Mouse (Mus musculus) cerebellum, postnatal 25 days (tissue): ENCODE data around the gene Mark3.

Source experiments
- DNase-seq, 2 experiments: peaks; one replicate each; pipeline ENCODE4 v3.0.0; 2021; ENCODE audit warnings: mixed read lengths in 2 of 2

Mark3 gene

DNA sequence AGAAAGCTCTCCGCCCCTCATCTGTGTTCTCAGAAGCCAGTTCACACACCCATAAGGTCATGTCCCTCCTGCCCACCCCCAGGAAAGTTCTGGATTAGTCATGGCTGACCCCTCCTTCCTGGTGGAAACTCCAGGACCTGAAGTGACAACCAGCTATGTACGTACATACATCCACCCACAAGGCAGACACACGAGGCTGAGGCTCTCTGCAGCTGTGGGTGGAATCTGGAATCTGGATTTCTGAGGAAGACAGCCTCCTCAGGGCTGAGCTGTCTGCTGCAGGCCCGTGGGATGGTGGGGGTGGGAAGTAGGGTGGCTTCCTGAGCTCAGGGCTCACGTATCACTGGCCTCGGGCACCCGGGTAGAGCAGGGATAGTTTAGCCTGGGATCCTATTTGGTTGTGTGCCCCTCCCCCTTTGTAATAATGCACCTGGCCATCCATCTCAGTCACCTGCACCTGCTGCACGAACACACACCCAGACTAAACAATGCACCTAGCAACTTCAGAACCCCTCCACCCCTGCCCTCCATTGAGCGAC lies 126.7 kb downstream of the Mark3 start:
- no peak for DNase-seq

DNA sequence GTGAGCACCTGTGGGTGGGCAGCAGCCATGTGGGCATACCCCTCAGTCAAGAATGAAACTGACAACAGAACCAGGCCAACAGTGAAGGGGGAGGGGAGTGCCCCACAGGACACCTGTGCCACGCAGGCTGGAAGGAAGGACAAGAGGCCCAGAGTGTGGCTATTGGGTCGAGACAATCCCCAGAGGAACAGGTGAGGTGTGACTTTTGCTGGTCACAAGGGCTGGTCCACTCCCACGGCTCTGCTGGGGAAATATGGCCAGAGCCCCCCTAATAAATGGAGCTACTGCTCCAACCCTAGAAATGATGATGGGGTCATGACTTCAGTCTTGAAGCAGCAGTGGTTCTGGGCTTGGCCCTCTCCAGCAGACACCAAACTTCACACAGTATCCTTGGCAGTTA lies 129.0 kb downstream of the Mark3 start:
- DNase-seq, result no peak

DNA sequence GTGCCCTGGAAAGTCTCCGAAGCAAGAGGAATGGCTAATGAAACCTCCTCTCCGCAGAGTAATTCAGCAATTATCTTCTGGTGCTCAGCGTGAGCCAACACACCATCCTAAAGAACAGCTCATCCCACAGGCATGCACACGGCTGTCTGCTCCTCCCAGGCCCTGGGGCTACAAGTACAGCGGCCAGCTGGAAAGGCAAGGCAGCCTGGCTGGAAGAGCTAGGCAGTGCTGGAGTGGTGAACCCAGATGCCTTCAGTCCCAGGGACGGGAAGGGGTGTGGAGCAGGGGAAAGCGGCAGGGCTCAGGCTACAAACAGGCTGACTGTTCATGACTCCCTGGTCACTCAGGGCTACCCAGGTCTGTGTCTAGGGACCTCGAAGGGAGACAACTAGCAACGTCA lies 130.3 kb downstream of the Mark3 start:
- peak in 1 of 2 experiments; percentile 12 for DNase-seq

DNA sequence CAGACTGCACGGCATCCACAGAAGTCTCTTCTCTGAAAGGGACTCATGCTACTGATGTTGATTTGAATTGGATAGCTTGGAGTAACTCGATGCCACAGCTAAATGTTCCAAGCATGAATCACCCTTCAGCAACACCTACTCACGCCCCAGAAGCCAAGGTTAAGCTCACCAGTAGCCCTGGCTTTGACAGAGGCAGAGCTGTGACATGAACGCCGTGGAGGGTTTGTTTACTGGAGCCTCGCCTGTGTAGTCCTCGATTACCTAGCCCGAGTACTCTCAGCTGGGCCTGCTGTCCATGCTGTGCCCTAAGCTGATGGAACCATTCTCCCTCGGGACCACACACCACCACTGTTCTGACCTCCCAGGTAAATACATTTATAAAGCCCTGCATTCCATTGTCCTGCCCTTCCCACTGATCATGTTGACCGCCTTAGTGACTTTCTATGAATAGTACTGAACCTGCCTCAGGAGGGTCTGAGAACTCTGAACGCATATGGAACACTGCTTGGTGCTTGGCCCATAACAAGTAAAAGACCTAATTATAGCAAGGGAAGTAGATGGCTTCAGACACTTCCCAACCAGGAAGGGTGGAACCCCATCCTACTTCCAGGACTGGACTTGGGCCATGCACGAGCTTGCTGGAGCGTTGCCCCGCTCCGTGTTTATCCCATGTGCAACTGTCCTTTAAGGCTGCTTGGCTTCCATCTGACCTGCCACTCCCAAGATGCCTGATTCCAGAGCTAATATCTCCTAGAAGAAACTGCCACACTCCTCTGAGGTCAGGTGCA lies 131.1 kb downstream of the Mark3 start:
- DNase-seq, result peak; percentile 33 to 50
